Mouse (Mus musculus) forebrain, embryonic 13.5 days (tissue): ENCODE data around the gene Zfp446. TPM values are rescaled to one million over a fixed set of nuclear protein-coding genes. Genes with fewer than 3 reads are reported as not detected.
A peak's percentile ranks its signal among the peaks of the same experiment; 100 is the strongest.

ENCODE experiments used
- ATAC-seq: fragments of 200-750 bp; cut with Nextera tagmentation; 2 replicates; pipeline ENCODE4 v1.8.0; 2017
- H3K27ac ChIP-seq: fragments of 300-500 bp; sonication (generic); 2 replicates; pipeline ENCODE4 v1.5.1; 2015; ENCODE audit warnings: inconsistent platforms, mild to moderate bottlenecking, moderate library complexity
- H3K27me3 ChIP-seq: fragments of 300-500 bp; sonication (generic); 2 replicates; pipeline ENCODE4 v1.6.1; 2015; ENCODE audit warnings: mild to moderate bottlenecking, inconsistent platforms
- H3K36me3 ChIP-seq: fragments of 300-500 bp; sonication (generic); 2 replicates; pipeline ENCODE4 v1.6.1; 2015; ENCODE audit warnings: mild to moderate bottlenecking, inconsistent platforms; ENCODE audit not compliant: poor library complexity, severe bottlenecking
- H3K4me1 ChIP-seq: fragments of 300-500 bp; sonication (generic); 2 replicates; pipeline ENCODE4 v1.6.1; 2015; ENCODE audit warnings: inconsistent platforms
- H3K4me2 ChIP-seq: fragments of 300-500 bp; sonication (generic); 2 replicates; pipeline ENCODE4 v1.6.1; 2015; ENCODE audit warnings: inconsistent platforms, mild to moderate bottlenecking, moderate library complexity
- H3K4me3 ChIP-seq: fragments of 300-500 bp; sonication (generic); 2 replicates; pipeline ENCODE4 v1.5.1; 2015; ENCODE audit warnings: mild to moderate bottlenecking, inconsistent platforms
- H3K9ac ChIP-seq: fragments of 300-500 bp; sonication (generic); 2 replicates; pipeline ENCODE4 v1.6.1; 2015; ENCODE audit warnings: mild to moderate bottlenecking, inconsistent platforms
- H3K9me3 ChIP-seq: fragments of 300-500 bp; sonication (generic); replicated peaks from 2 replicates; pipeline ENCODE4 v1.6.1; 2016; ENCODE audit warnings: inconsistent platforms
- WGBS: fragments of 180-500 bp; shearing (Covaris S2); methylation state at CpG from one replicate; pipeline ENCODE4 v1.1.7; 2015; 5-methylcytosine and 5-hydroxymethylcytosine counted together
- polyA plus RNA-seq: library from polyadenylated mRNA; unstranded; fragments of >200 nt; fragmentation: Nextera tagmentation; extraction: Ambion mirVana; gene quantifications from 2 replicates; pipeline ENCODE4 v1.2.1, GENCODE M21; 2015

Zfp446 gene
- polyA plus RNA-seq, 1 experiment from 2014 or later: 12.7 TPM

DNA sequence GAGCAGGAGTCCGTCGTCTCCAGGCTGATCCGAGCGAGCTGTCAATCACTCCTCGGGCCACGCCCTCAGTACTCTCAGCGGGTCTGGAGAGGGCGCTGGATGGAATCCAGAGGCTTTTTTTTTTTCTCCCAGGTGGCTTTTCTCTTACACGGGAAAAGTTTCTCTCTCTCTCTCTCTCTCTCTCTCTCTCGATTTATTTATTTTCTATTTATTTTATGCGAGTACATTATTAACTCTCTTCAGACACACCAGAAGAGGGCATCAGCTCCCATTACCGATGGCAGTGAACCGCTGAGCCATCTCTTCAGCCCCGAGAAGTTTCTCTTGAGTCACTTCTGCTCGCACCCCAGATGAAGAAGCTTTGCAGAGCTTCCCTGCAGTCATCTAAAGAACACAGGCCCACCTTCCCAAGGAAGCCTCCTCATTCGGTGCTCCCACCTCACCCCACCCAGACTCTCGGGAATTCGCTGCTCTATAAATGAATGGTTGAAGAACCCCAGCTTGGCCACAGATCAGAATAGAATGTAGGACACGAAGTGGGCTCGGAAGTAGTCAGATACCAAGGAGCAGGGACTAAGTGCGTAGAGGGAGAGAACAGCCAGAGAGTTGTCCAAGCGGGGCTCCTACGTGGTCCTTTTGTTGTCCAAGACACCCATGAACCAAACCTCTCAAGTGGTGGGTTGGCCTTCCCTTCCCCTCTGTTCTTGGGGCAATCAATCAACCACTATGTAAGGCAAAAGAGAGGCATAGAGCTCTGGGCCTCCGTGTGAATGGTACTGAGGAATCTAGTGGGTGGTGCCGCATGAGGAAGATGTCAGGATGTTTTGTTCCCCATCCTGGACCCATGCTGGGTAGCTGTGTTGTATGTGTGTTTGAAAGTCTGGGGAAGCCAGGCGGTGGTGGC is 32.6 kb downstream of the Zfp446 start, which contains the start of gene Zbtb45:
Gene Zbtb45, minus strand, starts transcription at position 30 of the 904 bp plus-strand sequence.
- Histone ChIP-seq H3K4me1 (peaks cover 26% of the 10 kb centered on the region), H3K4me3 (peak within 1 kb of the TSS; percentile 69), H3K27ac (peak within 1 kb of the TSS; percentile 94), H3K4me2 (peak within 1 kb of the TSS; percentile 74), H3K9me3 (no peaks in the 10 kb centered on the region), H3K9ac (peak within 1 kb of the TSS; percentile 84), H3K36me3 (peaks cover 28% of the 10 kb centered on the region), H3K27me3 (0 out of 2 replicates have a peak, but pooled peaks cover 3% of the 10 kb centered on the region)
- ATAC-seq: no peak
- 11% methylated on average over 26 of the region's 26 CpGs for WGBS

- Histone ChIP-seq H3K27me3 (no peaks in the 10 kb centered on the region), H3K9me3 (no peaks in the 10 kb centered on the region), H3K4me3 (no peak overlapping the region), H3K36me3 (no peaks in the 10 kb centered on the region), H3K4me1 (peaks cover 10% of the 10 kb centered on the region), H3K27ac (no peak overlapping the region), H3K4me2 (no peak overlapping the region), H3K9ac (no peak overlapping the region)
- no peak for ATAC-seq
- 74% methylated on average over 4 of the region's 4 CpGs for WGBS
Observed at GRCm38 (mm10) chr7:13013671-13014070, 36.0 kb downstream of the Zfp446 start.

DNA sequence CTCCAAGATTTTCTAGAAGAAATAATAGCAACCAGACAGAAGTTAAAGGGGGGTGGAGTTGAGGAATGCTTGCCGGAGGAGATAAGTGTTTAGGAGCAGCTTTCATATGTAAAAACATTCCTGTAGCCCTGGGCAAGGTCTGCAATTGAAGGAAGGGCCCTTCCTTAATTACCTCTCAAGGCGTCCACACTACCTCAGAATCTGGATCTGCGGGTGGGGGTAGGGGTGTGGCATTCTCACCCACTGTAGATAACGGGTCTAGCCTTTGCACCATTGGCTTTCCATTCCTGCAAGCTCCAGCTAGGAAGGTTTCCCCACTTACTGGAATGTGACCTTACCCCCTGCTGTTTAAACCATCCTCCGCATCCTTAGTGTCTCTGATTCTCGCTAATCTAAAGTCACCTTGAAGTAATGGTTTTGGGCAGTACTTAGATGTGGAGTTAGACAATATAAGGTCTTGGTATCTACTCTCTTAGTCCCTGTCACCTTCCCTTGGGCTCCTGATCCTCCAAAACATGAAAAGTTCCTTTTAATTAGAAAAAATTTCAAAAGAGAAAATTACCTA is 36.7 kb downstream of the Zfp446 start:
- Histone ChIP-seq H3K27me3 (no peaks in the 10 kb centered on the region), H3K4me2 (no peak overlapping the region), H3K4me3 (no peak overlapping the region), H3K4me1 (peaks cover 6% of the 10 kb centered on the region), H3K9ac (no peak overlapping the region), H3K27ac (no peak overlapping the region), H3K36me3 (no peaks in the 10 kb centered on the region), H3K9me3 (no peaks in the 10 kb centered on the region)
- WGBS: 40% methylated on average over 6 of the region's 6 CpGs
- ATAC-seq: no peak

DNA sequence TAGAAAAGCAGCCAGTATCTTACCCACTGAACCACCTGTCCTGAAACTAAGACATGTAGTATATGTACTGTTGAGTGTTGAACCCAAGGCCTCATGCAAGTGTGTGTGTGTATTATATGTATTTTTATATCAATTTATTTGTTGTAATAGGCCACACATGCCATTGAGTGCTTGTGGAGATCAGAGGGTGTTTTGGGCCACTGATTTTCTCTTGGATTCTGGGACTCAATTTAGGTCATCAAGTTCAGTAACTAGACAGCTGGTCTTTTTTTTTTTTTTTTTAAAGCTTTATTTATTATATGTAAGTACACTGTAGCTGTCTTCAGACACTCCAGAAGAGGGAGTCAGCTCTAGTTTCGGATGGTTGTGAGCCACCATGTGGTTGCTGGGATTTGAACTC is 37.6 kb downstream of the Zfp446 start:
- no peak for ATAC-seq
- Histone ChIP-seq H3K27ac (no peak overlapping the region), H3K4me1 (peaks cover 5% of the 10 kb centered on the region), H3K36me3 (no peaks in the 10 kb centered on the region), H3K9ac (no peak overlapping the region), H3K4me2 (no peak overlapping the region), H3K4me3 (no peak overlapping the region), H3K27me3 (no peaks in the 10 kb centered on the region), H3K9me3 (no peaks in the 10 kb centered on the region)
- 86% methylated on average over 1 of the region's 1 CpGs for WGBS

DNA sequence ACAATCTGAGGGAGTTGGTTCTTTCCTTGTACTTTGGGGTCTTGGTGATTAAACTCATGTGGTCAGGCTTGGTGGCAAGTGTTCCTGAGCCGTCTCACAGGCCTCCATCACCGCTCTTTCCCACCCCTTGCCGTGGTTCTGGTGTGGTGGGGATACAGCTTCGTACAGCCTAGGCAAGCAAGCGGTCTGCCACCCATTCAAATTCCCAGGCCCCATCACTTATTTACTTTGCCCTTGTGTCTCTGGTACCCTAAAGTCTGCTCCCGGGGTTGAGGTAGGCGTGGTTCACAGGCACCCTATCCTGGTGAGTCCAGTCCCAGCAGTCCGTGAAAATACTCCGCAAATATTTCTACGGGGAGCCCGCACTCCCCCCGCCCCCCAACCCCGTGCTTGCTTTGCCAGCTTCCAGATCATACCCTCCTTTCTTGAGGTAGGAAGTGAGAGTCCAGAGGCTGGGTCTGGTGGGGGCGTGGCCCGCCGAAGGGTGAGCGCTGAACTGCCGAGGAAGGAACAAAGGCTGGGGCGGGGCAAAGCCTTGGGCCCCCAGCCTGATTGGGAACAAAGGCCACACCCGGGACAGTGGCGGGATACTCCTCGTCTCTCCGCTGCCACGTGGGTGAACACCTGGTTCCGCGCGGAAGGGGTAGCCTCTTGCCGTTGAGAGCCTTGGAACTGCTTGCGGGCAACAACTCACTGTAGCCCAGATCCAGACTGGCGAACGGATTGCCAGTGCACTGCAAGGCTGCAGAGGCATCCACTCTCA is 45.3 kb downstream of the Zfp446 start:
- peak overlapping the region; percentile 99 for H3K27ac ChIP-seq
- peak overlapping the region; percentile 92 for H3K4me3 ChIP-seq
- H3K4me2 ChIP-seq: peak overlapping the region; percentile 80
- ATAC-seq: peak; percentile 44
- peak overlapping the region; percentile 98 for H3K9ac ChIP-seq
- no peaks in the 10 kb centered on the region for H3K9me3 ChIP-seq
- H3K27me3 ChIP-seq: no peaks in the 10 kb centered on the region
- WGBS: 3% methylated on average over 31 of the region's 31 CpGs
- H3K4me1 ChIP-seq: peaks cover 32% of the 10 kb centered on the region
- H3K36me3 ChIP-seq: peaks cover 27% of the 10 kb centered on the region

DNA sequence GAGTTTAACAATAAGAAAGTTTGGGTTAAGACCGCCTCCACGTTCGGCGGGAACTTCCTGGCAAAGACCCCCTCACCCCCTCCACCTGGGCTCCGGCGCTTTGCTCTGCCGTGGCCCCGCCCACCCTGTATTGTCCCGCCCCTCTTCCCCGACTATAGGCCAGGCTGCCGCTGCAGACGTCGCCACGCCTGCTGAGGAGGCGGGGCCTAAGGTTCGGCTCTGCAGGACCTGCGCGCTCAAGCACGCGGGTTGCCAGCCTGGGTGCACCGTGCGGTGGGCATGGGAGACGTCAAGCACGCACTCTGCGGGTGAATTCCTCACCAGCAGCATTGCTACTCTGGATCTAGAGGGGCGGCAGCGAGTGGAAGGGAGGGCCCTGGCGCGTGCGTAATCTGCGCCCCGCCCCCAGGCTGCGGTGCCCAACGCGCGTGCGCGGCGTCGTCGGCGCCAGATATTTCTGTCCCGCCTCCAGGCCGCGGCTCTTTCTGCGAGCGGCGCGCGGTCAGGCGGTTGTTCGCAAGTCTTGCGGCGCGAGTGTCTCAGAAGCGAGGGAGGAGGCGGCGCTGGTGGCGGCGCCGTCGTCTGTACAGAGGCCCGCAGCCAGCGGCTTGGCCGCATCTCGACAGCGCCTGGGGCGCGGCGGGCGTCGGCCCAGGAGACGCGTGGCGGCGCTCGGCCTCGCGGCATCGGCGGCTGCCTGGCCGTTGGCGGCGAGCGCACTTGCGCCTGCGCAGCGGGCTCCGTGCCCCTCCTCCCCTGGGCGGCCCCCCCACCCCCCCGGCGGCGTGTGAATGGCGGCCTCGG is 46.5 kb downstream of the Zfp446 start:
- WGBS: under 1% methylated on average over 77 of the region's 95 CpGs
- peak overlapping the region; percentile 92 for H3K4me3 ChIP-seq
- peaks cover 39% of the 10 kb centered on the region for H3K36me3 ChIP-seq
- H3K9ac ChIP-seq: peak overlapping the region; percentile 98
- H3K27ac ChIP-seq: peak overlapping the region; percentile 99
- no peaks in the 10 kb centered on the region for H3K27me3 ChIP-seq
- no peaks in the 10 kb centered on the region for H3K9me3 ChIP-seq
- H3K4me2 ChIP-seq: peak overlapping the region; percentile 80
- H3K4me1 ChIP-seq: peaks cover 32% of the 10 kb centered on the region
- ATAC-seq: peak; percentile 90

GRCm38 (mm10) chr7:13024805-13025204 is 47.2 kb downstream of the Zfp446 start:
- WGBS: under 1% methylated on average over 34 of the region's 44 CpGs
- H3K9ac ChIP-seq: peak overlapping the region; percentile 98
- H3K36me3 ChIP-seq: peaks cover 46% of the 10 kb centered on the region
- H3K4me1 ChIP-seq: peaks cover 32% of the 10 kb centered on the region
- H3K27me3 ChIP-seq: no peaks in the 10 kb centered on the region
- no peaks in the 10 kb centered on the region for H3K9me3 ChIP-seq
- peak; percentile 61 for ATAC-seq
- H3K27ac ChIP-seq: peak overlapping the region; percentile 99
- H3K4me2 ChIP-seq: peak overlapping the region; percentile 80
- H3K4me3 ChIP-seq: peak overlapping the region; percentile 92

GRCm38 (mm10) chr7:13025511-13026112 is 48.0 kb downstream of the Zfp446 start:
- 30% methylated on average over 4 of the region's 4 CpGs for WGBS
- peak overlapping the region; percentile 99; the same call in 1 of the 2 replicates for H3K27ac ChIP-seq
- peak overlapping the region; percentile 80 for H3K4me2 ChIP-seq
- no peaks in the 10 kb centered on the region for H3K9me3 ChIP-seq
- peaks cover 54% of the 10 kb centered on the region for H3K36me3 ChIP-seq
- no peaks in the 10 kb centered on the region for H3K27me3 ChIP-seq
- H3K4me1 ChIP-seq: peaks cover 32% of the 10 kb centered on the region
- H3K4me3 ChIP-seq: peak overlapping the region; percentile 92
- peak overlapping the region; percentile 98 for H3K9ac ChIP-seq
- ATAC-seq: no peak

GRCm38 (mm10) chr7:13028986-13029385 is 51.3 kb downstream of the Zfp446 start:
- no peaks in the 10 kb centered on the region for H3K27me3 ChIP-seq
- H3K4me1 ChIP-seq: peaks cover 36% of the 10 kb centered on the region
- no peaks in the 10 kb centered on the region for H3K9me3 ChIP-seq
- H3K27ac ChIP-seq: no peak overlapping the region
- H3K4me2 ChIP-seq: no peak overlapping the region
- 86% methylated on average over 4 of the region's 4 CpGs for WGBS
- H3K4me3 ChIP-seq: no peak overlapping the region
- no peak overlapping the region for H3K9ac ChIP-seq
- ATAC-seq: no peak
- H3K36me3 ChIP-seq: peaks cover 82% of the 10 kb centered on the region

GRCm38 (mm10) chr7:13031069-13031468 is 53.4 kb downstream of the Zfp446 start:
- Histone ChIP-seq H3K4me1 (peaks cover 41% of the 10 kb centered on the region), H3K27ac (no peak overlapping the region), H3K36me3 (peaks cover 88% of the 10 kb centered on the region), H3K4me3 (no peak overlapping the region), H3K9me3 (no peaks in the 10 kb centered on the region), H3K4me2 (no peak overlapping the region), H3K27me3 (no peaks in the 10 kb centered on the region), H3K9ac (no peak overlapping the region)
- WGBS: 72% methylated on average over 5 of the region's 5 CpGs
- ATAC-seq: no peak

DNA sequence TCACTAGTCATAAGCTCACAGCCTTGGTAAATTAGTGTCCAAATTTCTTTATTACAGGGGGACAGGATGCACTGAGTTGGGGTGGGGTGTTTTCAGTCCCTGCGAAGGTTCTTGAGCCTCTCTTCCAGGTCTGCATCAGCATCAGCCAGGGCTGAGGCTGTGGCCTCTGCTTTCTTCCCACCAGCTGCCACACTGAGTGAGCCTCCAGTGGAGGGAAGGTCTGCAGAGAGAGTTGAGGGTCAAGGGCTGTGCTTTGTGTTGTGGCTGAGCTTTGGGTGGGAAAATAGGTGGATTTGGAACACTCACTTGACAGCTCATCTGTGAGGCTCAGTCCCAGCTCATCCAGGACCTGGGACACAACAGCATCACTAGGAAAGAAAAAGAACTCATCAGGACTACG is 54.3 kb downstream of the Zfp446 start:
- no peaks in the 10 kb centered on the region for H3K9me3 ChIP-seq
- no peak overlapping the region for H3K4me3 ChIP-seq
- no peak overlapping the region for H3K27ac ChIP-seq
- no peak overlapping the region for H3K4me2 ChIP-seq
- no peak overlapping the region for H3K9ac ChIP-seq
- WGBS: 85% methylated on average over 2 of the region's 2 CpGs
- no peak for ATAC-seq
- no peaks in the 10 kb centered on the region for H3K27me3 ChIP-seq
- peaks cover 84% of the 10 kb centered on the region for H3K36me3 ChIP-seq
- H3K4me1 ChIP-seq: peaks cover 41% of the 10 kb centered on the region
